Mouse (Mus musculus) bone marrow macrophage, adult 2 months (primary cell): ENCODE measurements around the gene Tmem220. TPM values are rescaled to one million over a fixed set of nuclear protein-coding genes. Genes with fewer than 3 reads are reported as not detected.

Experiments
- H3K27ac ChIP-seq: 2 replicates; pipeline ENCODE4 v1.5.1; 2012; ENCODE audit warnings: low read depth, low read length; ENCODE audit not compliant: insufficient read depth
- H3K4me1 ChIP-seq: 2 replicates; pipeline ENCODE4 v1.6.1; 2012; ENCODE audit warnings: low read length; ENCODE audit not compliant: control insufficient read depth, insufficient read depth
- H3K4me3 ChIP-seq: 2 replicates; pipeline ENCODE4 v1.5.1; 2012; ENCODE audit warnings: mild to moderate bottlenecking, low read length, moderate library complexity; ENCODE audit not compliant: insufficient read depth
- CTCF ChIP-seq: IDR thresholded peaks from 2 replicates; pipeline ENCODE4 v1.5.1; 2012; ENCODE audit warnings: low read depth, mild to moderate bottlenecking, low read length, moderate library complexity
- POLR2A ChIP-seq: IDR thresholded peaks from 2 replicates; pipeline ENCODE4 v1.6.1; 2012; ENCODE audit warnings: mild to moderate bottlenecking, low read depth, low read length, borderline replicate concordance
- polyA plus RNA-seq: library from polyadenylated mRNA; stranded (reverse); fragments of >200 nt; gene quantifications from 2 replicates; pipeline ENCODE4 v1.2.4, GENCODE M21; 2012; ENCODE audit not compliant: missing spikeins, insufficient read depth, insufficient read length

Gene Tmem220
- polyA plus RNA-seq, 1 experiment, result 6.7 TPM

- no peak overlapping the region for H3K27ac ChIP-seq
- no peak overlapping the region for H3K4me3 ChIP-seq
- peaks cover 13% of the 10 kb centered on the region for H3K4me1 ChIP-seq
- TF ChIP-seq POLR2A (no peak), CTCF (no peak)
Observed at GRCm38 (mm10) chr11:67054754-67055365, 29.9 kb downstream of the Tmem220 start.

DNA sequence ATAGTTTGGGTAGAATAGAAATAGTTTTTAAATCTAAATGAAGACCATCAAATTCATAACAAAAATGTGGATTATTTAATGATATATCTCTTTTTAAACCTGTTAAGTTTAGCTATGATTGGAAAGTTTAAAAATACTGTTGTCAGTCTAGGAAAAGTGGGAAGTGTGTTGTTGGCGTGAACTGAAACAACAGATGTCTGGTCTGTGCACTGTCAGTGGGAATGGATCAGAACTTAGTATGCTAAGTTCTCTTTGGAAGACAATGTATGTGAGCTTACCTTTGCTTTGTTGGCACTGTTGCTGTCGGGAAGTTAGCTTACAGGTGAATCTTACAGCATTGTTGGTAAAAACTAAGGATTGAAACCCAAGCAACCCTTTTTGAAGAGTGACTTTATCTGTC lies 36.4 kb downstream of the Tmem220 start:
- Histone ChIP-seq H3K4me1 (no peaks in the 10 kb centered on the region), H3K4me3 (no peak overlapping the region), H3K27ac (no peak overlapping the region)
- TF ChIP-seq CTCF (no peak), POLR2A (no peak)

GRCm38 (mm10) chr11:67062726-67063125 lies 37.8 kb downstream of the Tmem220 start:
- TF ChIP-seq POLR2A, result no peak
- TF ChIP-seq CTCF, result no peak
- Histone ChIP-seq H3K27ac (no peak overlapping the region), H3K4me3 (no peak overlapping the region), H3K4me1 (no peaks in the 10 kb centered on the region)

- H3K27ac ChIP-seq, result no peak overlapping the region
- H3K4me1 ChIP-seq, result no peaks in the 10 kb centered on the region
- H3K4me3 ChIP-seq, result no peak overlapping the region
- TF ChIP-seq POLR2A, result no peak
- no peak for TF ChIP-seq CTCF
Observed at GRCm38 (mm10) chr11:67067741-67068140, 42.8 kb downstream of the Tmem220 start.

- Histone ChIP-seq H3K4me3 (no peak overlapping the region), H3K4me1 (no peaks in the 10 kb centered on the region), H3K27ac (no peak overlapping the region)
- no peak for TF ChIP-seq CTCF
- TF ChIP-seq POLR2A, result no peak
Observed at GRCm38 (mm10) chr11:67072615-67073130, 47.7 kb downstream of the Tmem220 start.

GRCm38 (mm10) chr11:67075036-67075435 lies 50.1 kb downstream of the Tmem220 start:
- TF ChIP-seq POLR2A (no peak), CTCF (no peak)
- H3K27ac ChIP-seq, result no peak overlapping the region
- no peak overlapping the region for H3K4me3 ChIP-seq
- H3K4me1 ChIP-seq, result no peaks in the 10 kb centered on the region

DNA sequence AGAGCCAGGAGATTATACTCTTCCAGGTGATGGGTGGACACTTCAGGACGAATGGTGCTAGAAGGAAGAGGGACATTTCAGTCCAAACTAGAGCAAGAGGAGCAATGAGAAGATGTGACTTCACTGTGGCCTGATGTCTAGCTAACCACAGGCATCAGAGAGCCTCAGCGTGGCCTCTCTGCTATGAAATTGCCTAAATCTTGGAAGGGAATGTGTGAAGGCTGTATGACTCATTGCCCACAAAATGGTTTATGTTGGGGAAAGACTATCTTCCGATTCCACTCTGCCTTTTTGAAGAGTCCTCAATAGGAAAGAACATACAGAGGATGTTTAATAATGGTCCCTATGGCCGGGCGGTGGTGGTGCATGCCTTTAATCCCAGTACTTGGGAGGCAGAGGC lies 51.8 kb downstream of the Tmem220 start:
- Histone ChIP-seq H3K27ac (no peak overlapping the region), H3K4me1 (no peaks in the 10 kb centered on the region), H3K4me3 (no peak overlapping the region)
- TF ChIP-seq CTCF, result no peak
- no peak for TF ChIP-seq POLR2A

- Histone ChIP-seq H3K4me3 (no peak overlapping the region), H3K27ac (no peak overlapping the region), H3K4me1 (no peaks in the 10 kb centered on the region)
- no peak for TF ChIP-seq CTCF
- no peak for TF ChIP-seq POLR2A
Observed at GRCm38 (mm10) chr11:67077435-67077834, 52.5 kb downstream of the Tmem220 start.

GRCm38 (mm10) chr11:67078000-67078399 lies 53.0 kb downstream of the Tmem220 start, which contains the start of gene Myh3:
Gene Myh3, plus strand, starts transcription at chr11:67078300.
- Histone ChIP-seq H3K4me1 (no peaks in the 10 kb centered on the region), H3K4me3 (no peak within 1 kb of the TSS), H3K27ac (no peak within 1 kb of the TSS)
- no peak for TF ChIP-seq CTCF
- no peak for TF ChIP-seq POLR2A

- Histone ChIP-seq H3K4me1 (no peaks in the 10 kb centered on the region), H3K4me3 (no peak overlapping the region), H3K27ac (no peak overlapping the region)
- TF ChIP-seq CTCF (no peak), POLR2A (no peak)
Observed at GRCm38 (mm10) chr11:67078888-67079287, 53.9 kb downstream of the Tmem220 start.
